Mouse (Mus musculus) lung, postnatal 25 days (tissue): ENCODE results near the gene Camkk1.
A peak's percentile ranks its signal among the peaks of the same experiment; 100 is the strongest.

Experiments
- DNase-seq: peaks from one replicate; pipeline ENCODE4 v3.0.0; 2022; ENCODE audit warnings: low spot score

Gene Camkk1

GRCm38 (mm10) chr11:73015391-73016102 is 3.3 kb upstream of the Camkk1 start:
- peak; percentile 45 for DNase-seq

- peak; percentile 38 for DNase-seq
Observed at GRCm38 (mm10) chr11:73016103-73016420, 2.7 kb upstream of the Camkk1 start.

- peak; percentile 64 for DNase-seq
Observed at GRCm38 (mm10) chr11:73019147-73019795, 463 bp downstream of the Camkk1 start.

- DNase-seq: no peak
Observed at GRCm38 (mm10) chr11:73020953-73021800, 2.4 kb downstream of the Camkk1 start.

- DNase-seq: peak; percentile 63
Observed at GRCm38 (mm10) chr11:73023099-73023498, 4.3 kb downstream of the Camkk1 start.

- DNase-seq: no peak
Observed at GRCm38 (mm10) chr11:73023827-73024226, 5.0 kb downstream of the Camkk1 start.

GRCm38 (mm10) chr11:73024236-73024904 is 5.6 kb downstream of the Camkk1 start:
- peak; percentile 58 for DNase-seq

- DNase-seq: peak; percentile 68
Observed at GRCm38 (mm10) chr11:73026961-73027360, 8.2 kb downstream of the Camkk1 start.

GRCm38 (mm10) chr11:73030821-73031498 is 12.2 kb downstream of the Camkk1 start:
- DNase-seq: peak; percentile 94

- no peak for DNase-seq
Observed at GRCm38 (mm10) chr11:73031536-73031935, 12.7 kb downstream of the Camkk1 start.

- DNase-seq: no peak
Observed at GRCm38 (mm10) chr11:73036077-73036476, 17.3 kb downstream of the Camkk1 start.

- DNase-seq: no peak
Observed at GRCm38 (mm10) chr11:73036889-73037288, 18.1 kb downstream of the Camkk1 start.

GRCm38 (mm10) chr11:73037691-73038090 is 18.9 kb downstream of the Camkk1 start:
- no peak for DNase-seq

- DNase-seq: peak; percentile 66
Observed at GRCm38 (mm10) chr11:73039102-73039799, 20.4 kb downstream of the Camkk1 start.

GRCm38 (mm10) chr11:73044229-73044755 is 25.5 kb downstream of the Camkk1 start:
- DNase-seq: peak; percentile 35

GRCm38 (mm10) chr11:73044789-73045188 is 26.0 kb downstream of the Camkk1 start:
- DNase-seq: no peak

GRCm38 (mm10) chr11:73047542-73047996 is 28.8 kb downstream of the Camkk1 start, which contains the start of gene Ncbp3:
Ncbp3 (plus strand) TSS chr11:73047783.
- peak; percentile 96 for DNase-seq

- no peak for DNase-seq
Observed at GRCm38 (mm10) chr11:73048030-73048876, 29.4 kb downstream of the Camkk1 start.

GRCm38 (mm10) chr11:73049335-73049734 is 30.5 kb downstream of the Camkk1 start:
- DNase-seq: peak; percentile 71

- no peak for DNase-seq
Observed at GRCm38 (mm10) chr11:73052795-73053194, 34.0 kb downstream of the Camkk1 start.
